Comparison of ENCODE assay signal across 9 mouse cellular contexts in genomic region chr1:152599347-152599746, GRCm38 (mm10).
A peak's percentile ranks its signal among the peaks of the same experiment; 100 is the strongest.
DNase-seq lines count a peak whose midpoint lies in the region; TF ChIP-seq lines count a peak whose summit lies in the region.
"Had no signal": no experiment of that assay in that cellular context is flagged by ENCODE, and none has a peak within 500 bp of the region (broad histone marks: within the 10 kb centered on the region; RNA-seq: fewer than 3 reads in every experiment).

No protein-coding gene starts in this region.

- H3K36me3 ChIP-seq in heart, adult 2 months (ENCODE audit: control insufficient read depth, insufficient read depth, low read length) = peaks cover 39% of the 10 kb centered on the region

- intact Hi-C loops in heart, adult 2 months (cut with DNase I) = loop anchor here (2.0 kb wide), 1 partner anchor 17 kb away; no protein-coding TSS in a partner anchor
- intact Hi-C loops in heart, postnatal 25 days (cut with DNase I) = no loop called here

- TF ChIP-seq EP300 in heart, adult 2 months (IDR thresholded peaks at IDR 0.05; ENCODE audit: insufficient read depth, low read depth, low read length) = peak; percentile 67; the same call in 1 of the 2 replicates

- H3K79me2 ChIP-seq in heart, adult 2 months (replicated peaks; ENCODE audit: control insufficient read depth, insufficient read depth, low read length) = peaks cover 14% of the 10 kb centered on the region

- WGBS in heart, adult 2 months = 14% methylated on average over 8 of the region's 8 CpGs

- TF ChIP-seq CTCF in heart, adult 2 months (IDR thresholded peaks at IDR 0.05) = no peak
- no peak for TF ChIP-seq CTCF in bone marrow macrophage, adult 2 months (IDR thresholded peaks at IDR 0.05; ENCODE audit: low read depth, low read length)

- peaks cover 48% of the 10 kb centered on the region for H3K4me1 ChIP-seq in heart, adult 2 months (ENCODE audit: control insufficient read depth, insufficient read depth, low read length)
- peaks cover 55% of the 10 kb centered on the region for H3K4me1 ChIP-seq in bone marrow macrophage, adult 2 months (ENCODE audit: control insufficient read depth, insufficient read depth, low read length)

- H3K4me3 ChIP-seq in heart, adult 2 months = no peak overlapping the region
- no peak overlapping the region for H3K4me3 ChIP-seq in bone marrow macrophage, adult 2 months (ENCODE audit: insufficient read depth, low read length)

- TF ChIP-seq POLR2A in heart, adult 2 months (IDR thresholded peaks at IDR 0.05; ENCODE audit: insufficient read depth, low read depth, low read length) = no peak
- no peak for TF ChIP-seq POLR2A in bone marrow macrophage, adult 2 months (IDR thresholded peaks at IDR 0.05; ENCODE audit: borderline replicate concordance, low read depth, low read length)

- no peak overlapping the region for H3K9ac ChIP-seq in heart, adult 2 months (ENCODE audit: low read depth, low read length)

- H3K27ac ChIP-seq in heart, adult 2 months = peak overlapping the region; percentile 55
- peak overlapping the region; percentile 18 for H3K27ac ChIP-seq in bone marrow macrophage, adult 2 months (ENCODE audit: insufficient read depth, low read depth, low read length)

- no peaks in the 10 kb centered on the region for H3K27me3 ChIP-seq in heart, adult 2 months (ENCODE audit: control insufficient read depth, insufficient read depth, low read length)

- peak in 1 of 2 experiments; percentile 71 for DNase-seq in heart, adult 2 months
- DNase-seq in heart, postnatal 25 days (ENCODE audit: low spot score) = no peak
- DNase-seq in kidney, adult 8-10 months = peak; percentile 55 to 68
- peak; percentile 68 to 69 for DNase-seq in lung, postnatal 4 days
- DNase-seq in left cerebral cortex, adult 9 months (ENCODE audit: low spot score in 2 of 2) = no peak
- no peak for DNase-seq in embryo, embryonic 10.5 days (ENCODE audit: low spot score)
- no peak for DNase-seq in spleen, adult 12 weeks (ENCODE audit: low spot score)
- DNase-seq: right cerebral cortex, postnatal 25 days had no signal

Comparison
In these comparisons a context has a peak if more than half of its experiments do, and no peak if none do; other contexts are left out.
1. DNase-seq: peak in kidney, adult 8-10 months (2 of 2) and lung, postnatal 4 days (2 of 2); none in heart, postnatal 25 days (single experiment), left cerebral cortex, adult 9 months (0 of 2), embryo, embryonic 10.5 days (single experiment) and spleen, adult 12 weeks (single experiment).